Mouse (Mus musculus) embryonic facial prominence, embryonic 10.5 days (tissue): ENCODE measurements around the gene Styxl1. TPM values are rescaled to one million over a fixed set of nuclear protein-coding genes. Genes with fewer than 3 reads are reported as not detected.

Experiments
- DNase-seq: peaks from one replicate; pipeline ENCODE4 v3.0.0-alpha.2; 2017; ENCODE audit warnings: low spot score
- H3K27ac ChIP-seq: fragments of 300-500 bp; sonication (generic); replicated peaks from 2 replicates; pipeline ENCODE4 v1.5.1; 2016; ENCODE audit warnings: mild to moderate bottlenecking
- H3K27me3 ChIP-seq: fragments of 300-500 bp; sonication (generic); replicated peaks from 2 replicates; pipeline ENCODE4 v1.6.1; 2016; ENCODE audit warnings: low read depth, mild to moderate bottlenecking; ENCODE audit not compliant: poor library complexity, severe bottlenecking
- H3K36me3 ChIP-seq: fragments of 300-500 bp; sonication (generic); replicated peaks from 2 replicates; pipeline ENCODE4 v1.6.1; 2016; ENCODE audit warnings: mild to moderate bottlenecking, moderate library complexity
- H3K4me1 ChIP-seq: fragments of 300-500 bp; sonication (generic); 2 replicates; pipeline ENCODE4 v1.6.1; 2016
- H3K4me3 ChIP-seq: fragments of 300-500 bp; sonication (generic); 2 replicates; pipeline ENCODE4 v1.5.1; 2016; ENCODE audit warnings: mild to moderate bottlenecking, moderate library complexity
- H3K9me3 ChIP-seq: fragments of 300-500 bp; sonication (generic); 2 replicates; pipeline ENCODE4 v1.6.1; 2016; ENCODE audit warnings: mild to moderate bottlenecking
- WGBS: fragments of 180-500 bp; shearing (Covaris S2); methylation state at CpG from one replicate; pipeline ENCODE4 v1.1.7; 2016; 5-methylcytosine and 5-hydroxymethylcytosine counted together
- polyA plus RNA-seq: library from polyadenylated mRNA; unstranded; fragments of >200 nt; fragmentation: Nextera tagmentation; extraction: Ambion mirVana; gene quantifications from 2 replicates; pipeline ENCODE4 v1.2.1, GENCODE M21; 2016

Gene Styxl1
- polyA plus RNA-seq, 1 experiment from 2014 or later, result 0.31 TPM

GRCm38 (mm10) chr5:135751595-135751994 is 26.6 kb downstream of the Styxl1 start:
- Histone ChIP-seq H3K36me3 (no peaks in the 10 kb centered on the region), H3K9me3 (peaks cover 9% of the 10 kb centered on the region; the same call in 1 of the 2 replicates), H3K27ac (no peak overlapping the region), H3K4me1 (no peaks in the 10 kb centered on the region), H3K27me3 (no peaks in the 10 kb centered on the region), H3K4me3 (no peak overlapping the region)
- 82% methylated on average over 2 of the region's 2 CpGs for WGBS
- DNase-seq, result no peak

- H3K36me3 ChIP-seq, result no peaks in the 10 kb centered on the region
- DNase-seq, result no peak
- H3K27ac ChIP-seq, result no peak overlapping the region
- 84% methylated on average over 1 of the region's 1 CpGs for WGBS
- H3K4me1 ChIP-seq, result no peaks in the 10 kb centered on the region
- H3K4me3 ChIP-seq, result no peak overlapping the region
- peaks cover 9% of the 10 kb centered on the region; the same call in 1 of the 2 replicates for H3K9me3 ChIP-seq
- 0 out of 2 replicates have a peak, but pooled peaks cover 1% of the 10 kb centered on the region for H3K27me3 ChIP-seq
Observed at GRCm38 (mm10) chr5:135751041-135751440, 27.1 kb downstream of the Styxl1 start.

- Histone ChIP-seq H3K27me3 (peaks cover 13% of the 10 kb centered on the region; the same call in 1 of the 2 replicates), H3K27ac (peak overlapping the region; percentile 74), H3K4me1 (peaks cover 25% of the 10 kb centered on the region), H3K9me3 (peaks cover 9% of the 10 kb centered on the region; the same call in 1 of the 2 replicates), H3K4me3 (peak overlapping the region; percentile 81), H3K36me3 (peaks cover 23% of the 10 kb centered on the region)
- 11% methylated on average over 12 of the region's 12 CpGs for WGBS
- no peak for DNase-seq
Observed at GRCm38 (mm10) chr5:135744742-135745141, 33.4 kb downstream of the Styxl1 start.

- H3K27me3 ChIP-seq, result peaks cover 13% of the 10 kb centered on the region; the same call in 1 of the 2 replicates
- peaks cover 9% of the 10 kb centered on the region; the same call in 1 of the 2 replicates for H3K9me3 ChIP-seq
- peak within 1 kb of the TSS; percentile 81 for H3K4me3 ChIP-seq
- peaks cover 27% of the 10 kb centered on the region for H3K36me3 ChIP-seq
- DNase-seq, result peak; percentile 97
- peak within 1 kb of the TSS; percentile 74 for H3K27ac ChIP-seq
- under 1% methylated on average over 60 of the region's 60 CpGs for WGBS
- H3K4me1 ChIP-seq, result peaks cover 25% of the 10 kb centered on the region
Observed at GRCm38 (mm10) chr5:135743741-135744609, 34.2 kb downstream of the Styxl1 start, which contains the start of gene Tmem120a. TSS of gene Tmem120a (minus strand) at chr5:135744448.

GRCm38 (mm10) chr5:135742941-135743740 is 35.0 kb downstream of the Styxl1 start:
- 19% methylated on average over 18 of the region's 18 CpGs for whole genome bisulfite sequencing
- H3K4me1 ChIP-seq, result peaks cover 25% of the 10 kb centered on the region
- DNase-seq, result peak; percentile 72
- peaks cover 13% of the 10 kb centered on the region; the same call in 1 of the 2 replicates for H3K27me3 ChIP-seq
- H3K9me3 ChIP-seq, result peaks cover 9% of the 10 kb centered on the region; the same call in 1 of the 2 replicates
- peak overlapping the region; percentile 81 for H3K4me3 ChIP-seq
- H3K27ac ChIP-seq, result peak overlapping the region; percentile 74
- H3K36me3 ChIP-seq, result peaks cover 33% of the 10 kb centered on the region

- Histone ChIP-seq H3K4me3 (no peak overlapping the region), H3K27ac (no peak overlapping the region), H3K36me3 (peaks cover 43% of the 10 kb centered on the region), H3K4me1 (peaks cover 25% of the 10 kb centered on the region), H3K27me3 (peaks cover 13% of the 10 kb centered on the region; the same call in 1 of the 2 replicates), H3K9me3 (no peaks in the 10 kb centered on the region)
- peak; percentile 44 for DNase-seq
- WGBS, result 58% methylated on average over 10 of the region's 10 CpGs
Observed at GRCm38 (mm10) chr5:135742156-135742555, 36.0 kb downstream of the Styxl1 start.

GRCm38 (mm10) chr5:135738266-135738665 is 39.9 kb downstream of the Styxl1 start:
- no peak for DNase-seq
- Histone ChIP-seq H3K4me1 (peaks cover 12% of the 10 kb centered on the region), H3K27me3 (no peaks in the 10 kb centered on the region), H3K27ac (no peak overlapping the region), H3K9me3 (no peaks in the 10 kb centered on the region; the same call in 1 of the 2 replicates), H3K4me3 (no peak overlapping the region), H3K36me3 (peaks cover 82% of the 10 kb centered on the region)
- 31% methylated on average over 6 of the region's 6 CpGs for WGBS

GRCm38 (mm10) chr5:135737154-135737553 is 41.0 kb downstream of the Styxl1 start:
- DNase-seq, result no peak
- Histone ChIP-seq H3K36me3 (peaks cover 91% of the 10 kb centered on the region), H3K27me3 (no peaks in the 10 kb centered on the region), H3K9me3 (no peaks in the 10 kb centered on the region; the same call in 1 of the 2 replicates), H3K4me1 (0 out of 2 replicates have a peak, but pooled peaks cover under 1% of the 10 kb centered on the region), H3K4me3 (no peak overlapping the region), H3K27ac (no peak overlapping the region)
- WGBS, result 81% methylated on average over 7 of the region's 7 CpGs

GRCm38 (mm10) chr5:135736544-135736943 is 41.6 kb downstream of the Styxl1 start:
- Histone ChIP-seq H3K27me3 (no peaks in the 10 kb centered on the region), H3K27ac (no peak overlapping the region), H3K4me3 (no peak overlapping the region), H3K9me3 (no peaks in the 10 kb centered on the region; the same call in 1 of the 2 replicates), H3K4me1 (no peaks in the 10 kb centered on the region), H3K36me3 (peaks cover 91% of the 10 kb centered on the region)
- 94% methylated on average over 16 of the region's 16 CpGs for WGBS
- no peak for DNase-seq

- H3K27me3 ChIP-seq, result no peaks in the 10 kb centered on the region
- no peak overlapping the region for H3K4me3 ChIP-seq
- H3K4me1 ChIP-seq, result no peaks in the 10 kb centered on the region
- WGBS, result 95% methylated on average over 13 of the region's 13 CpGs
- H3K27ac ChIP-seq, result no peak overlapping the region
- DNase-seq, result no peak
- peaks cover 91% of the 10 kb centered on the region for H3K36me3 ChIP-seq
- H3K9me3 ChIP-seq, result no peaks in the 10 kb centered on the region; the same call in 1 of the 2 replicates
Observed at GRCm38 (mm10) chr5:135735741-135736140, 42.4 kb downstream of the Styxl1 start.

- no peaks in the 10 kb centered on the region for H3K4me1 ChIP-seq
- peaks cover 96% of the 10 kb centered on the region for H3K36me3 ChIP-seq
- H3K27ac ChIP-seq, result no peak overlapping the region
- H3K27me3 ChIP-seq, result no peaks in the 10 kb centered on the region
- WGBS, result 92% methylated on average over 42 of the region's 42 CpGs
- H3K4me3 ChIP-seq, result no peak overlapping the region
- H3K9me3 ChIP-seq, result no peaks in the 10 kb centered on the region; the same call in 1 of the 2 replicates
- no peak for DNase-seq
Observed at GRCm38 (mm10) chr5:135734057-135734680, 44.0 kb downstream of the Styxl1 start.

- H3K27ac ChIP-seq, result no peak overlapping the region
- 90% methylated on average over 4 of the region's 4 CpGs for WGBS
- H3K9me3 ChIP-seq, result no peaks in the 10 kb centered on the region; the same call in 1 of the 2 replicates
- H3K36me3 ChIP-seq, result peaks cover 100% of the 10 kb centered on the region
- H3K4me3 ChIP-seq, result no peak overlapping the region
- no peak for DNase-seq
- no peaks in the 10 kb centered on the region for H3K27me3 ChIP-seq
- 0 out of 2 replicates have a peak, but pooled peaks cover 1% of the 10 kb centered on the region for H3K4me1 ChIP-seq
Observed at GRCm38 (mm10) chr5:135733071-135733470, 45.1 kb downstream of the Styxl1 start.
